Mouse (Mus musculus) heart, embryonic 12.5 days (tissue): ENCODE measurements around the gene Rad51b. TPM values are rescaled to one million over a fixed set of nuclear protein-coding genes. Genes with fewer than 3 reads are reported as not detected.

Experiments used
- ATAC-seq: fragments of 200-750 bp; cut with Nextera tagmentation; 2 replicates; pipeline ENCODE4 v1.8.0; 2017; ENCODE audit warnings: moderate TSS enrichment, moderate library complexity; ENCODE audit not compliant: insufficient number of reproducible peaks, low FRiP score
- H3K27ac ChIP-seq: fragments of 300-500 bp; sonication (generic); 2 replicates; pipeline ENCODE4 v1.5.1; 2016; ENCODE audit warnings: mild to moderate bottlenecking, moderate library complexity; ENCODE audit not compliant: poor library complexity, severe bottlenecking
- H3K27me3 ChIP-seq: fragments of 300-500 bp; sonication (generic); replicated peaks from 2 replicates; pipeline ENCODE4 v1.6.1; 2016; ENCODE audit warnings: mild to moderate bottlenecking, moderate library complexity
- H3K36me3 ChIP-seq: fragments of 300-500 bp; sonication (generic); 2 replicates; pipeline ENCODE4 v1.6.1; 2016; ENCODE audit warnings: mild to moderate bottlenecking, moderate library complexity
- H3K4me1 ChIP-seq: fragments of 300-500 bp; sonication (generic); replicated peaks from 2 replicates; pipeline ENCODE4 v1.6.1; 2016; ENCODE audit warnings: mild to moderate bottlenecking
- H3K4me2 ChIP-seq: fragments of 300-500 bp; sonication (generic); 2 replicates; pipeline ENCODE4 v1.6.1; 2016; ENCODE audit warnings: mild to moderate bottlenecking, moderate library complexity
- H3K4me3 ChIP-seq: fragments of 300-500 bp; sonication (generic); 2 replicates; pipeline ENCODE4 v1.5.1; 2016; ENCODE audit warnings: mild to moderate bottlenecking
- H3K9ac ChIP-seq: fragments of 300-500 bp; sonication (generic); 2 replicates; pipeline ENCODE4 v1.6.1; 2016; ENCODE audit warnings: mild to moderate bottlenecking, moderate library complexity
- H3K9me3 ChIP-seq: fragments of 300-500 bp; sonication (generic); replicated peaks from 2 replicates; pipeline ENCODE4 v1.6.1; 2016; ENCODE audit warnings: mild to moderate bottlenecking, moderate library complexity
- WGBS: fragments of 180-500 bp; shearing (Covaris S2); methylation state at CpG from one replicate; pipeline ENCODE4 v1.1.7; 2016; 5-methylcytosine and 5-hydroxymethylcytosine counted together
- polyA plus RNA-seq: library from polyadenylated mRNA; unstranded; fragments of >200 nt; fragmentation: Nextera tagmentation; extraction: Ambion mirVana; gene quantifications from 2 replicates; pipeline ENCODE4 v1.2.1, GENCODE M21; 2016

Gene Rad51b
- polyA plus RNA-seq, 1 experiment from 2014 or later = 4.6 TPM

DNA sequence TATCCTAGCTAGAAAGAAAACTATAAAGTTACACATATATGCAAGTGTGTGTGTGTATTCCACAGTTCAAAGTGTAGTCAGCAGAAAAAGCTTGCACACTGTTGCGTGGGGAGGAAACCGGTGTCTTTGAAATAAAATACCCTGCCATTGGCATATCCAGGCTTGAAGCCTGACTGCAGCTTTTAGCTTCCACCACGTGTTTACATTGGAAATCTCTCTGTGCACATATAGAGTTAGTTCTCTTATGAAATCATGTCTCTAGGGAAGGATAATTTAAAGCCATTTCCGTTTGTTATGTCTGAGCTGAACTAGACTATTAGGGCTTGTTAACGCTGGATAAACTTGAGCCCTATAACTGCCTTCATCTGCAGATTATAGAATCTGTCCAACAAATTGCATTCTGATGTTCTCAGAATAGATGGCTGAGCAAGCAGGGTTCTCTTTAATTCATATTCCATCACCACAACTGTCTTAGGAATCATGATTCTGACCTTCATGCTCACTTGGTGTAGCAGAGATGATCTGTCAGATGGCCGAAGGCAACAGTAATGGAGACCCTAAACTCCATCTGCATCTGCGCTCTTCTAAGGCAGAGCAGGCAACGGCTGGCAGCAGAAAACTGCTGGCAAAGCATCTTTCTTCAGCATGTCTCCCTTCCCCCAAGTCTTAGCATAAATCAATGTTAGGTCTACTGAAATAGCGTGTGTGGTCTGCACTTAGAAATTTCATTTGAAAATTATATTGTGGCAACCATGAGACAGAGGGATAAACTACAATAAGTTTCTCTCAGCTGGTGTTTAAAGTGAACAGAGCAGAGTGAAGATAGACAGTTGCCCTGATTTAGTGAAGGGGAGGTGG lies 410.7 kb downstream of the Rad51b start:
- no peaks in the 10 kb centered on the region for H3K9me3 ChIP-seq
- no peaks in the 10 kb centered on the region for H3K36me3 ChIP-seq
- H3K27ac ChIP-seq = peak overlapping the region; percentile 6; the same call in 1 of the 2 replicates
- H3K4me2 ChIP-seq = no peak overlapping the region
- H3K4me3 ChIP-seq = no peak overlapping the region
- no peak for ATAC-seq
- no peaks in the 10 kb centered on the region for H3K27me3 ChIP-seq
- H3K9ac ChIP-seq = no peak overlapping the region; the same call in 1 of the 2 replicates
- peaks cover 42% of the 10 kb centered on the region for H3K4me1 ChIP-seq
- WGBS = 74% methylated on average over 9 of the region's 9 CpGs

DNA sequence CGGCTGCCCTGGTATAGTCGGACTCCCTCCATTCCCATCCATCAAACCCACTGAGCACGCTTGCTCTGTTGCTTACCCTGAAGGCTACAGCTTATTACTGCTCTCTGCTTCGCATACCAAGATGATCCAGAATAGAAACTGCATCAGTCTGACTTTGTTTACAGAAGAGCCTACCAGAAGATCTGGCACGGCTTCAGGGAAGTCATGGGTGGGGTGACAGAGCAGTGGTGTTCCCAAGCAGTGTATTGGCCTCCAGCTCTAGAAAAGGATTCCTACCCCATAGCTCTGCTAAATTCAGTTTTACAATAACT lies 411.3 kb downstream of the Rad51b start:
- ATAC-seq = no peak; the same call in 1 of the 2 replicates
- H3K36me3 ChIP-seq = no peaks in the 10 kb centered on the region
- no peak overlapping the region for H3K4me2 ChIP-seq
- H3K4me3 ChIP-seq = no peak overlapping the region
- peaks cover 42% of the 10 kb centered on the region for H3K4me1 ChIP-seq
- H3K9ac ChIP-seq = no peak overlapping the region
- WGBS = 66% methylated on average over 5 of the region's 5 CpGs
- H3K9me3 ChIP-seq = no peaks in the 10 kb centered on the region
- H3K27ac ChIP-seq = no peak overlapping the region
- no peaks in the 10 kb centered on the region for H3K27me3 ChIP-seq

DNA sequence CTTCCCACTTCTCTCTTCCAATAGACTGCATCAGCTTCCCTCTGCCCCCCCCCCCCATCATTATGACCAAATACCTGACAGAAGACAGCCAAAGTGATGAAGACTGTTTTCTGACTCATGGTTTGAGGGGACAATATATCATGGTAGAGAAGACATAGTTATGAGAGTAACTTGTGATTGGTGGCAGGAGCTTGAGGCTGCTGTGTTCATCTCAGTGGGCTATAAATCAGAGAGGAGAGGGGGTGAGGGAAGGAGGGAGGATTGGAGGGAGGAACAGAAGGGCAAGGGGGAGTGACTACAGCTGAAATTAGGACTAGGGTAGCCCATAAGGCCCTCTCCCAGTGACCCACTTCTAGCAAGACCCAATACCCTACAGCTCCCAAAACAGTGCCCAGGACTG lies 416.2 kb downstream of the Rad51b start:
- H3K4me1 ChIP-seq = peaks cover 11% of the 10 kb centered on the region
- no peaks in the 10 kb centered on the region for H3K9me3 ChIP-seq
- ATAC-seq = no peak

DNA sequence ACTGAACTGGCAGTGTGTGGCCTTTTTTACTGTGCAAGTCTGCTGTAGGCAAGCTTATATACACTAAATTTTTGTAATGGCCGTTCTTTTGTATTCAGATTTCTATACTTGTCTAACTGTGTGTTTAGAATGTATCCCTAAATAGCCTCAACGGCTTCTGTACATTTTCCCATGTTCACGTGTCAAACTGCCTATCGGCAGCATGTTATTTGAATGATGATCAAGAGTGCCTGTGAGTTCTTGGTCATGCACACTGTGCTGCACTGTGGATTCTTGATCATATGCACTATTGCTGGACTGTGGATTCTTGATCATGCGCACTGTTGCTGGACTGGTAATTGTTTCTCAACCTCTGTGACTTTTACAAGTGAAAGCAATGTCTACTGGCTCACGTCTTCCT lies 417.4 kb downstream of the Rad51b start:
- Histone ChIP-seq H3K27ac (no peak overlapping the region), H3K27me3 (no peaks in the 10 kb centered on the region), H3K9me3 (no peaks in the 10 kb centered on the region), H3K4me3 (no peak overlapping the region), H3K4me2 (no peak overlapping the region), H3K4me1 (peaks cover 10% of the 10 kb centered on the region), H3K36me3 (no peaks in the 10 kb centered on the region), H3K9ac (no peak overlapping the region)
- ATAC-seq = no peak
- WGBS = 79% methylated on average over 6 of the region's 6 CpGs

More for the DNA sequence above, 416.2 kb downstream of the Rad51b start:
- Histone ChIP-seq H3K9ac (no peak overlapping the region), H3K27me3 (no peaks in the 10 kb centered on the region), H3K4me3 (no peak overlapping the region), H3K27ac (no peak overlapping the region), H3K36me3 (no peaks in the 10 kb centered on the region), H3K4me2 (no peak overlapping the region)

DNA sequence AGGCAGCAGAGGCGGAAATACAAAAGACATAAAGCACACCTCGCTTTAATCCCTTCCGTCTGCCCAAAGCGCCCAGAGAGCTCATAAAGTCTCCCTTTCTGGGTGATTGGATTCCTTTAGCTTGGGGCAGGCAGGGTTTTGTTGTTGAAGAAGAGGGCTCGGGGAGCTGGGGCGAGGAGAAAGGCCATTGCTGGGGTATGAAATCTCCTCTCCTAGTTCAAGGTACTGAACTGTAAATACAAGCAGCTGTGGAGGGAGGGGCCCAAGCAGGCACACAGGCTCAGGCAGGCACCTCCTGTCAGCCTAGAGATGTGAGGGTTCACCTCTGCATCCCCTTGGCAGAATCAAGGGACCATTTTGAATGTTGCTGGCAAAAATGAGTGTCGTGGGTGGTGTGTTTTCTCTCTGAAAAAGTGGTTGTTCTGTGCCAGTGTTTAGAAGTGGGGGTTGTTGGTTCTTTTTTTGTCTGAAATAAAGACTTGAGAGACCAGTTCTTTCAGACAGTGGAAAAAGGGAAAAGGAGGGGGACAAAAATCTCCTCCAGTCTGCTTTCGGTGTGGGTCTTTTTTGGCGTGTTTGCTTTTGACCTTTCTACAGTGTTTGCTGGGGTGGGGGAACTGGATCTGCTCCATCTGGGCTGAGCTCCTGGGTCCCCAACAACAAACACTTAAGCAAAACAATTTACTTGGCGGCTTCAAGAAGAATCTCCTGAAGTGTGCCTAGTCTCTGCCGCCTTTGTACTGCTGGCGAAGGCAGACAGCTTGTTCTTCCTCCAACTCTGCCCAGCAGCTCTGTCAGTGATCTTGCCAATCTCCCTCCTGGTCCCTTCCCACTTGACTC lies 418.6 kb downstream of the Rad51b start:
- Histone ChIP-seq H3K4me2 (no peak overlapping the region), H3K4me3 (no peak overlapping the region), H3K9me3 (no peaks in the 10 kb centered on the region), H3K4me1 (peaks cover 15% of the 10 kb centered on the region), H3K27ac (no peak overlapping the region), H3K9ac (no peak overlapping the region), H3K27me3 (no peaks in the 10 kb centered on the region), H3K36me3 (no peaks in the 10 kb centered on the region)
- ATAC-seq = no peak
- WGBS = 71% methylated on average over 12 of the region's 12 CpGs

DNA sequence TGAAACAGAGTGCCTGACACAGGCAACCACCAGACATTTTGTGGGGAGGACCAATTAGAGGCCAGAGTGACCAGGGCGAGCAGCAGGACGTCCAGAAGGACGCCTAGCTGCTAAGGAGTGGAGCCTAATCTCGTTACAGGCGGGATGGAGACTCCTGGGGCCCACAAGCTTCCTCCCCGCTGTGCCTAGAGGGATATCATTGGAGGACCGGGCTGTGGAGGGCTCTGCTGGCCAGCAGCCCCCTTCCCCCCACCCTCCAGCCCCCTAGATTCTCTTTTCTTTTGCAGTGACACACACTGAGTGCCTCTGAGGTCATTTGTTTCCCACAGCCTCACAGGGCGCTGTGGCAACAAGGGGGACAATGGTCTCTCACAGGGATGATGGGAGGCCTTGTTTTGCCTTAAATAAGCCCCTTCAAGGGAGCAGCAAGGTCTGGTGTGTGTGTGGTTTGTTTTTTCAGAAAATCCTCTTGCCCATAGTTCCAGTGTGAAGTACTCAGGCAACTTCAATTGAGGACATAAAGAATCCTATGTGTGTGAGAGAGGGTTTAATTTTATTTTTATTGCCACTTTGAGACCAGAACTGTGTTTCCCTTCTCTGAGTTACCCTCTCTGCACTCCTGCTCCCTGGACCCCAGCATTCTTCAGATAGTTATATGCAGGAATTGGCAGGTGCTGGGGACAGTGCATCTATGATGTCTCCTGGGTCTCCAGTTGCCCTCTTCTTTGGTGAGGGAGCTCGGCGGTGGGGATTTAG lies 422.2 kb downstream of the Rad51b start:
- H3K4me1 ChIP-seq = peaks cover 19% of the 10 kb centered on the region
- ATAC-seq = no peak
- H3K4me2 ChIP-seq = no peak overlapping the region
- H3K9me3 ChIP-seq = no peaks in the 10 kb centered on the region
- H3K27ac ChIP-seq = peak overlapping the region; percentile 52; the same call in 1 of the 2 replicates
- H3K27me3 ChIP-seq = no peaks in the 10 kb centered on the region
- H3K36me3 ChIP-seq = no peaks in the 10 kb centered on the region
- no peak overlapping the region for H3K9ac ChIP-seq
- WGBS = 27% methylated on average over 10 of the region's 10 CpGs
- H3K4me3 ChIP-seq = no peak overlapping the region

DNA sequence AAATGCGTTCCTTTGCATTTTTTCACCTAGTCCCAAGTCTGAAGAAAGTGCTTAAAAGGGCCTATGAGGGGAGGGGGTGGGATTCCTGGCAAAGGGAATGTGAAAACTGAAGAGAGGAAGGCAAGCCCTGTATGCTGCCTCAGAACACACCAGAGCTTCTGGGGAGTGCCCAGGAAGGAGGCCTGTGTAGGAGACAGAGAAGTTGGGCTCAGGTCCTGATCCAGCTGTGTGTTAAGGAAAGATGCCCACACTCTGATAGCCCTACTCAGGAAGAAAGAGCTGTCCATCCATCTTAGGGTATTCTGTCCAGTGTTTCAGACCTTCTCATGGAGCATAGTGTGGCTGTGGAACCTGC lies 422.7 kb downstream of the Rad51b start:
- no peak overlapping the region for H3K4me2 ChIP-seq
- ATAC-seq = no peak
- H3K9ac ChIP-seq = no peak overlapping the region
- no peaks in the 10 kb centered on the region for H3K27me3 ChIP-seq
- no peak overlapping the region for H3K4me3 ChIP-seq
- 30% methylated on average over 1 of the region's 1 CpGs for WGBS
- H3K9me3 ChIP-seq = no peaks in the 10 kb centered on the region
- no peaks in the 10 kb centered on the region for H3K36me3 ChIP-seq
- peaks cover 19% of the 10 kb centered on the region for H3K4me1 ChIP-seq
- 0 out of 2 replicates have a peak overlapping the region, but pooled peaks have one; percentile 52 for H3K27ac ChIP-seq

DNA sequence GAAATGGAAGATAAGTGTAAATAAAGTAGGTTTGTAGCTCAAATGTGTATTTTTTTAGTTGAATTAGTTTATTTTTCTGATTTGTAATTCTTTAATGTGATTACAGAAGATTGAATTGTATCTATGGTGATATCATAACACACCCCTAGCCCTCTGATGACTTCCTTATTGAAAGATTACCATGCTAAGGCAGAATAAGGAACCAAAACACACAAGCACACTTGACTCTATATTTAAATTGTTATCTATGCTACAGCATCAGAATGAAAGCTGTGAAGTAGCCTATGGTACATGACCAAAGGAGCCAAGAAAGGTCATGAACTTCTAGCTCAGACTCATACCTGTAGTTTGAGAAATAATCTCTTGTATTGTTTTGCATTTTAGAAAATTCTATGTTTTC lies 427.8 kb downstream of the Rad51b start:
- no peak for ATAC-seq
- no peak overlapping the region for H3K9ac ChIP-seq
- H3K9me3 ChIP-seq = peaks cover 13% of the 10 kb centered on the region
- no peak overlapping the region for H3K4me3 ChIP-seq
- H3K27me3 ChIP-seq = no peaks in the 10 kb centered on the region
- 0 out of 2 replicates have a peak, but pooled peaks cover 5% of the 10 kb centered on the region for H3K36me3 ChIP-seq
- no peak overlapping the region for H3K4me2 ChIP-seq
- H3K4me1 ChIP-seq = peaks cover 5% of the 10 kb centered on the region
- no peak overlapping the region for H3K27ac ChIP-seq

DNA sequence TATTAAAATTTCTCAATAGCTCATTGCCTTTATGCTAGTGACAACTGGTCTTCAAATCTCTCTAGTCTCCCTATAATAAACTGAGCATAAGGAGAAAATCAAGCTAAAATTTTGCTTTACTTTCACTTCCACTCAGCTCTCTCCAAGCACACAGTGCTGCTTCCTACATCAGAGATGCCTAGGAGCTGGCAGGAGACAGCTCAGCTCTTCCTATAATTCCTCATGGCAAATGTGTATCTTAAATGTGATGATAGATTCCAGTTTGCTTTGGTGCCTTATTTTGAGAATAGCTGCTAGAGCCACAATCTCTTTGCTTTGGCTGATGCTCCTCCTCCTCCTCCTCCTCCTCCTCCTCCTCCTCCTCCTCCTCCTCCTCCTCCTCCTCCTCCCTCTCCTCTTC lies 428.6 kb downstream of the Rad51b start:
- H3K9me3 ChIP-seq = peaks cover 13% of the 10 kb centered on the region
- H3K36me3 ChIP-seq = 0 out of 2 replicates have a peak, but pooled peaks cover 5% of the 10 kb centered on the region
- H3K4me2 ChIP-seq = no peak overlapping the region
- H3K9ac ChIP-seq = no peak overlapping the region
- H3K27me3 ChIP-seq = no peaks in the 10 kb centered on the region
- no peak overlapping the region for H3K4me3 ChIP-seq
- peaks cover 4% of the 10 kb centered on the region for H3K4me1 ChIP-seq
- ATAC-seq = no peak
- H3K27ac ChIP-seq = no peak overlapping the region

DNA sequence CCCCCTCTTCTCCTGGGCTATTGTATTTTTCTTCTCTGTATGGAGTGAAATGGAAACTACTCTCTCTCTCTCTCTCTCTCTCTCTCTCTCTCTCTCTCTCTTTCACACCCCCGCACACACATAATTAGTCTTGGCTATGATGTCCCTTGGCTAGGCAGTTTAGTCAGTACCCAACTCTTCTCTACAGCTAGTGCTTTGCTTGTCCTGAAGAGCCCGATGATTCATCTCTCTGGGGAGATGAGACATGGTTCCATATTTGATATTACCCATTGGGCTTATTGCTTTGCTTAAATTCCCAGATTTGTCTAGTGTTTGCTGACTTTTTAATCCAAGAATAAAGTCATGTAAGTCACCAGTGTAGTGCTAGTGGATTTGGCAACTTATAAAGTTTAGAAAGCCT lies 429.0 kb downstream of the Rad51b start:
- Histone ChIP-seq H3K36me3 (0 out of 2 replicates have a peak, but pooled peaks cover 5% of the 10 kb centered on the region), H3K9ac (no peak overlapping the region), H3K9me3 (peaks cover 13% of the 10 kb centered on the region), H3K4me3 (no peak overlapping the region), H3K27ac (no peak overlapping the region), H3K27me3 (no peaks in the 10 kb centered on the region), H3K4me1 (peaks cover 4% of the 10 kb centered on the region), H3K4me2 (no peak overlapping the region)
- ATAC-seq = no peak
- WGBS = 91% methylated on average over 2 of the region's 2 CpGs

DNA sequence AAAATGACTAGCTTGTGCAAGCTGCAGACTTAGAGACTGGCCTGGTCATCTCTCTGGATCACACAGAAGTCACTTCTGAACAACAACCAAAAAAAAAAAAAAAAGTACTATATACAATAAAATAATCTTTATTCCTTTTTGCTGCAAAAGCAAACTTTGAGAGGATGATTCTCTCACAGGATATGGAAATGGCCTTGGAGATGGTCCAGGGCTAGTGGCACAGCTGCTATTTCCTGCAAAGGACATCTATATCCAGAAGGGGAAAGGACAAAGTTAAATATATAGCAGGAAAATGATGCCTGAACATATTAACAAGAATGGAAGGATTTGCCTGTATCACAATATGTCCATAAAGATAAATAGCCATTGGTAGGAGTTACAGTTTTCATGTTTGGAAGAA lies 429.9 kb downstream of the Rad51b start:
- Histone ChIP-seq H3K9me3 (peaks cover 13% of the 10 kb centered on the region), H3K27ac (no peak overlapping the region)

More for the DNA sequence above, 429.9 kb downstream of the Rad51b start:
- H3K4me3 ChIP-seq = no peak overlapping the region
- ATAC-seq = no peak
- peaks cover 4% of the 10 kb centered on the region for H3K4me1 ChIP-seq
- no peak overlapping the region for H3K9ac ChIP-seq
- 0 out of 2 replicates have a peak, but pooled peaks cover 5% of the 10 kb centered on the region for H3K36me3 ChIP-seq
- H3K27me3 ChIP-seq = no peaks in the 10 kb centered on the region
- H3K4me2 ChIP-seq = no peak overlapping the region
